Mouse (Mus musculus) forebrain, embryonic 11.5 days (tissue): Measurements from ENCODE around the gene Nin. TPM values are rescaled to one million over a fixed set of nuclear protein-coding genes. Genes with fewer than 3 reads are reported as not detected.

Experiments
- ATAC-seq: fragments of 200-750 bp; cut with Nextera tagmentation; replicated peaks from 2 replicates; pipeline ENCODE4 v1.8.0; 2017; ENCODE audit warnings: moderate TSS enrichment; ENCODE audit not compliant: low FRiP score
- DNase-seq: peaks from one replicate; pipeline ENCODE4 v3.0.0-alpha.2; 2017; ENCODE audit warnings: low spot score
- H3K27ac ChIP-seq: fragments of 300-500 bp; sonication (generic); 2 replicates; pipeline ENCODE4 v1.5.1; 2014; ENCODE audit warnings: low read depth, low read length
- H3K27me3 ChIP-seq: fragments of 300-500 bp; sonication (generic); 2 replicates; pipeline ENCODE4 v1.6.1; 2014; ENCODE audit warnings: mild to moderate bottlenecking, low read length, mixed read lengths; ENCODE audit not compliant: control insufficient read depth, insufficient read depth
- H3K36me3 ChIP-seq: fragments of 300-500 bp; sonication (generic); 2 replicates; pipeline ENCODE4 v1.6.1; 2014; ENCODE audit warnings: mild to moderate bottlenecking, low read length, moderate library complexity, mixed read lengths; ENCODE audit not compliant: control insufficient read depth, insufficient read depth
- H3K4me1 ChIP-seq: fragments of 300-500 bp; sonication (generic); replicated peaks from 2 replicates; pipeline ENCODE4 v1.6.1; 2014; ENCODE audit warnings: low read length, mixed read lengths; ENCODE audit not compliant: control insufficient read depth, insufficient read depth
- H3K4me2 ChIP-seq: fragments of 300-500 bp; sonication (generic); 2 replicates; pipeline ENCODE4 v1.6.1; 2014; ENCODE audit warnings: low read depth, mild to moderate bottlenecking, low read length, moderate library complexity, mixed read lengths; ENCODE audit not compliant: severe bottlenecking
- H3K4me3 ChIP-seq: fragments of 300-500 bp; sonication (generic); 2 replicates; pipeline ENCODE4 v1.5.1; 2014; ENCODE audit warnings: low read depth, low read length
- H3K9ac ChIP-seq: fragments of 300-500 bp; sonication (generic); 2 replicates; pipeline ENCODE4 v1.6.1; 2014; ENCODE audit warnings: low read length
- H3K9me3 ChIP-seq: fragments of 300-500 bp; sonication (generic); 2 replicates; pipeline ENCODE4 v1.6.1; 2016; ENCODE audit warnings: low read length, mixed read lengths; ENCODE audit not compliant: control insufficient read depth
- WGBS: fragments of 180-500 bp; shearing (Covaris S2); extraction: QIAGEN DNeasy Blood & Tissue Kit; methylation state at CpG from one replicate; pipeline ENCODE4 v1.1.7; 2014; 5-methylcytosine and 5-hydroxymethylcytosine counted together
- polyA plus RNA-seq: library from polyadenylated mRNA; unstranded; fragments of >200 nt; fragmentation: Nextera tagmentation; extraction: Ambion mirVana; gene quantifications from 2 replicates; pipeline ENCODE4 v1.2.1, GENCODE M21; 2014

Nin gene
- polyA plus RNA-seq, 1 experiment from 2014 or later: 13.3 TPM

DNA sequence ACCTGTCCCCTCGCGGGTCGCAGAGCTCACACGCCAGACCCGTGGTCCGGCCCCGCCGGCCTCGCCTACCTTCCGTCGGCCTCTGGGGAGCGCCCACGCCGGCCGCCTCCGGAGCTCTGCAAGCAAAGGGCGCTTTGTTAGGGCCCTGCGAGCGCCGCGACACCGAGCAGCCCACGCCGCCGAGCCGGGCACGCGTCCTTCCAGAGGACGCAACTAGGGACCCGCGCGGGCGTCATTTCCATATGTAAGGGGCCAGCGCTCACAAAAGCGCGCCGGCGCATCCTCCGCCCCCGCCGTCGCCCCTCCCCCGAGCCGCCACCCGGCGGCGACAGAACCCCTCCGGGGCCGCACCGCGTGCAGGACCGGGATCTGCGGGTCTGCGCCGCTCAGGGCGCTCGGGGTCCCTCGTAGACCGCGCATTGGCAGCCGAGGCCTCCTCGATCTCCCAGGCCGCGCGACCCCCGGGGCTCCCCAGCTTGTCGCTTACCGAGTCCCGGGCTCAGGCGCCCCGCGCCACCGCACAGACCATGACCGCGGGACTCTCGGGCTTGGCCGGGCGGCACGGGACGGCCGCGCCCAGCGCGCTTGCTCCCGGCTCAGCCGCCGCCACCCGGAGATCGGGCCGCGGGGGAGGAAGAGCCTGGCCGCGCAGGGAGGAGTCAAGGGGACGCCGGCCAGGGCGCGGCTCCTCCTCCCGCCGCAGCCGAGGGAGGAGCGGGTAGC lies 2.0 kb downstream of the Nin start:
- Histone ChIP-seq H3K9me3 (no peaks in the 10 kb centered on the region), H3K4me3 (peak overlapping the region; percentile 80), H3K36me3 (no peaks in the 10 kb centered on the region), H3K27ac (peak overlapping the region; percentile 2; the same call in 1 of the 2 replicates), H3K9ac (peak overlapping the region; percentile 87), H3K4me2 (peak overlapping the region; percentile 98), H3K27me3 (peaks cover 17% of the 10 kb centered on the region; the same call in 1 of the 2 replicates), H3K4me1 (peaks cover 9% of the 10 kb centered on the region)
- WGBS: under 1% methylated on average over 83 of the region's 101 CpGs
- peak; percentile 86 for DNase-seq
- peak; percentile 83 for ATAC-seq

- H3K4me1 ChIP-seq: peaks cover 9% of the 10 kb centered on the region
- no peaks in the 10 kb centered on the region for H3K9me3 ChIP-seq
- ATAC-seq (no peak), DNase-seq (no peak)
- no peaks in the 10 kb centered on the region for H3K36me3 ChIP-seq
- peak overlapping the region; percentile 87 for H3K9ac ChIP-seq
- peak overlapping the region; percentile 2; the same call in 1 of the 2 replicates for H3K27ac ChIP-seq
- peaks cover 17% of the 10 kb centered on the region; the same call in 1 of the 2 replicates for H3K27me3 ChIP-seq
- WGBS: under 1% methylated on average over 16 of the region's 16 CpGs
- peak overlapping the region; percentile 98 for H3K4me2 ChIP-seq
- peak overlapping the region; percentile 80 for H3K4me3 ChIP-seq
These were observed 2.5 kb downstream of the Nin start for GRCm38 (mm10) chr12:70111117-70111366.

GRCm38 (mm10) chr12:70110375-70111116 lies 3.0 kb downstream of the Nin start:
- 10% methylated on average over 23 of the region's 23 CpGs for WGBS
- H3K4me2 ChIP-seq: peak overlapping the region; percentile 98
- ATAC-seq (no peak), DNase-seq (no peak)
- H3K27me3 ChIP-seq: peaks cover 17% of the 10 kb centered on the region; the same call in 1 of the 2 replicates
- no peaks in the 10 kb centered on the region for H3K36me3 ChIP-seq
- peak overlapping the region; percentile 80 for H3K4me3 ChIP-seq
- peak overlapping the region; percentile 87 for H3K9ac ChIP-seq
- H3K9me3 ChIP-seq: no peaks in the 10 kb centered on the region
- no peak overlapping the region for H3K27ac ChIP-seq
- H3K4me1 ChIP-seq: peaks cover 9% of the 10 kb centered on the region

DNA sequence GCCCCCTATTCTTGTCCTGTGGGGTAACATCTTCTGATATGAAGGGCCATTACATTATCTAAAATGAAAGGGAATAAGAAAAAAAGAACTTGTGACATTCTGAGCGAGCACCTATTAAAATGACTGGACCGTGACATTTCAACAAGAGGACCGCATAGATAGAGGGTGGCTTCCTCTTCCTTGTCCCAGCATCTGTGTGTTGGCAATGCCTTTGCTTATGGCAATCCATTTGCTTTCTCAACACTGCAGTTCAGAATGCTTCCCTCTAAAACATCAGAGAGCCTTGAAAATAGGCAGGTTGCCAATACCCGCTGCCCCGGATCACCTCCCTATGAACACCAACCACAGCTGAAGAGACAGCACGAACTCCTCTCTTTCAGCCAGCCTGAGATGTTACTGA lies 3.6 kb downstream of the Nin start:
- no peak for DNase-seq
- H3K9me3 ChIP-seq: no peaks in the 10 kb centered on the region
- ATAC-seq: no peak
- no peak overlapping the region; the same call in 1 of the 2 replicates for H3K4me3 ChIP-seq
- H3K27ac ChIP-seq: no peak overlapping the region
- H3K27me3 ChIP-seq: peaks cover 17% of the 10 kb centered on the region; the same call in 1 of the 2 replicates
- H3K4me1 ChIP-seq: peaks cover 9% of the 10 kb centered on the region
- H3K9ac ChIP-seq: no peak overlapping the region
- 64% methylated on average over 6 of the region's 6 CpGs for WGBS
- H3K36me3 ChIP-seq: no peaks in the 10 kb centered on the region
- H3K4me2 ChIP-seq: 0 out of 2 replicates have a peak overlapping the region, but pooled peaks have one; percentile 98

DNA sequence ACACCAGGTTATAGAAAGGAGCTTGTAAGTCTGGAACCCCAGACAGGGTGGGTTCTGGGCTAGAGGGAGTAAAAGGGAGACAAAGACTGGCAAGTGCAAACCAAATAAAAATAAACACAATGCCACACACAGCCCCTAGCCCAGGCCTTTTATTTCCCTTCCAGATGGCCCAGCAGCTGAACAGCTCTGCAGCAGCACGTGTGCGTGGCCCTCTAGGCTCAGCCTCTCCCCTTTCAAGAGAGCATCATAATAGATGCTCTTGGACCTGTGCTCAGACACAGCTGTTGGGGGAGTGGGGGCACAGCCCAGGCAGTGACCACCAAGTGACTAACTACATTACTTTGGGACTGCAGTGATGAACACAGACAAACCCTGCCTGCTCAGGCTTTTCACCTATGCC lies 5.4 kb downstream of the Nin start:
- H3K9me3 ChIP-seq: no peaks in the 10 kb centered on the region
- H3K36me3 ChIP-seq: no peaks in the 10 kb centered on the region
- no peak overlapping the region for H3K4me2 ChIP-seq
- H3K27ac ChIP-seq: no peak overlapping the region
- H3K27me3 ChIP-seq: peaks cover 15% of the 10 kb centered on the region; the same call in 1 of the 2 replicates
- H3K4me3 ChIP-seq: no peak overlapping the region
- 0 out of 2 replicates have a peak, but pooled peaks have one; percentile 11 for ATAC-seq
- no peak for DNase-seq
- no peak overlapping the region for H3K9ac ChIP-seq
- 2% methylated on average over 2 of the region's 2 CpGs for WGBS
- peaks cover 9% of the 10 kb centered on the region for H3K4me1 ChIP-seq

GRCm38 (mm10) chr12:70106508-70106907 lies 7.0 kb downstream of the Nin start:
- Histone ChIP-seq H3K27me3 (peaks cover 10% of the 10 kb centered on the region; the same call in 1 of the 2 replicates), H3K9ac (no peak overlapping the region), H3K9me3 (no peaks in the 10 kb centered on the region), H3K36me3 (no peaks in the 10 kb centered on the region), H3K4me3 (no peak overlapping the region), H3K4me2 (no peak overlapping the region), H3K27ac (no peak overlapping the region), H3K4me1 (peaks cover 9% of the 10 kb centered on the region)
- DNase-seq: no peak
- no peak for ATAC-seq
- 47% methylated on average over 9 of the region's 9 CpGs for WGBS

DNA sequence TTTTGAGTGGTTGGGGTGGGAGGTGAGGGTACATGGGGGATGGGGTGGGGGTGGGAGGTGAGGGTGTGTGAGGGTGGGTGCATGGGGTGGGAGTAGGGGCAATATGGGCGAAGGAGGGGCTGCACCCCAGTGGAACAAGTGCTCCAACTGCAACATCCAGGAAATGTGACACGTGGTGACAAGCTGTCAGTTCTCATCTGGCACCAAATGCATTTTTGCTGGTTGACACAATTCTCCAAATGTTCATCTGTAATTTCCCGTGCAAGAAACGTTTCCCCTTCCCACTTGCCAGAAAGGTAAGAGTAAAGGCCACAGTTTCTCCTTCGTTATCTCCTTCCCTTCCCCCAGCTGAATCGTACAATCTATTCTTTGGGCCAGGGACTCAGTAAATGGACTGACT lies 7.6 kb downstream of the Nin start:
- Histone ChIP-seq H3K36me3 (no peaks in the 10 kb centered on the region), H3K4me1 (peaks cover 7% of the 10 kb centered on the region), H3K4me2 (no peak overlapping the region), H3K27me3 (peaks cover 10% of the 10 kb centered on the region; the same call in 1 of the 2 replicates), H3K9me3 (no peaks in the 10 kb centered on the region), H3K27ac (no peak overlapping the region), H3K4me3 (no peak overlapping the region), H3K9ac (no peak overlapping the region)
- 67% methylated on average over 6 of the region's 6 CpGs for WGBS
- DNase-seq (no peak), ATAC-seq (no peak)

DNA sequence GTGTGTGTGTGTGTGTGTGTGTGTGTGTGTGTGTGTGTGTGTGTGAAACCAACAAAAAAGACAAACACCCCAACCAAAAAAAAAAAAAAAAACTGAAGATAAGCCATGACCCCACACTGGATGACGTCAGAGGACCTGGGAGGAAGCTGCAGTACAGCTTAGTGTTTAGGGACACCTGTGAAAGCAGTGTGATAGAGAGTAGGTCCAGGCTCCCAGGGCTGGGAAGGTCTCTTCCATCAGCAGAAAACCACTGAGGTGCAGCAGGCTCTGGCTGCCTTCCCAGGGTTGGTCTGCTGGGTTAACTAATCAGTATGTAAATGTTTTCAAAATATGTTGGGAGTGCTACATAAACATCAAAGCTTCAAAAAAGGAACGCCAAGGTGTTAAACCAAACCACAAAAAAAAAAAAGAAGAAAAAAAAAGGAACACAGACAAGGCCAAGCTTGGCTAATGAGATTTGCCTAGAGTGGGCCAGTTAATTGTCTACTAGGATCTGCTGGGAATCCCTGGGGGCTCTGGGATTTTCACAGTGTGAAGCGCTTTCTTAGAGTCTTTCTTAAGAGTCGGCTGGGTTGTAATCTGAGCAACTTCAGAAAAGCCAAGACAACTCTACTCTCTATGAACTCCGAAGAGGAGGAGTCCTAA lies 8.6 kb downstream of the Nin start:
- no peaks in the 10 kb centered on the region for H3K9me3 ChIP-seq
- H3K4me2 ChIP-seq: no peak overlapping the region
- H3K27ac ChIP-seq: no peak overlapping the region
- H3K9ac ChIP-seq: no peak overlapping the region
- peaks cover 10% of the 10 kb centered on the region; the same call in 1 of the 2 replicates for H3K27me3 ChIP-seq
- WGBS: 5% methylated on average over 5 of the region's 5 CpGs
- no peak overlapping the region for H3K4me3 ChIP-seq
- no peak for DNase-seq
- no peaks in the 10 kb centered on the region for H3K36me3 ChIP-seq
- peak; percentile 39; the same call in 1 of the 2 replicates for ATAC-seq
- H3K4me1 ChIP-seq: peaks cover 5% of the 10 kb centered on the region; the same call in 1 of the 2 replicates
